Mouse (Mus musculus) heart, adult 11 months (tissue): ENCODE measurements around the gene Slc9b1.

Source experiments
- DNase-seq: peaks from one replicate; pipeline ENCODE4 v3.0.0; 2022

Gene Slc9b1

DNA sequence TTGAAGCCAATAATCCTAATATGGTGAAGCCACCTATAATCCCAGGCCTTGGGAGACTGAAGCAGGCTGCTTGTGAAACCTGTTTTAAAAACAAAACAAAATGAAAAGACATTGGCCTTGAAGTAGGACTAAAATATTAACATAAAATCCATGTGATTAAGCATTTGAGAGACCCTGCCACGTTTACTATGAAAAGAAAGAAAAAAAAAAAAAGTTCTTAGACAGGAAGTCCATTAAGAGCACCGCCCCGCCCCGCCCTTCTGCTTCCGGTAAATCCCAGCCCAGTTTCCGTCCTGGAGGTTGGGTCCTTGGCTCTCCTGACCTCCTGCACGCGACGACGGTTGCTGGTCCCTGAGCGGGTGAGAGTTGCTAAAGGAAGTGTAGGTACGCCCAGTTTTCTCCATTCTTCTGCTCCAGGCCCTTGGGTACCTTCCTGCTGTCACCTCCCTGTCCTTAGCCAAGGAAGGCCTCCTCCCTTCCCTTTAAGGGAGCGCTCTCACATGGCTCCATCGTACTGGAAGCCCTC lies at the start of gene Slc9b1:
Slc9b1 (plus strand) TSS at position 291 of the 526 bp plus-strand sequence.
- DNase-seq, result peak; percentile 87

DNA sequence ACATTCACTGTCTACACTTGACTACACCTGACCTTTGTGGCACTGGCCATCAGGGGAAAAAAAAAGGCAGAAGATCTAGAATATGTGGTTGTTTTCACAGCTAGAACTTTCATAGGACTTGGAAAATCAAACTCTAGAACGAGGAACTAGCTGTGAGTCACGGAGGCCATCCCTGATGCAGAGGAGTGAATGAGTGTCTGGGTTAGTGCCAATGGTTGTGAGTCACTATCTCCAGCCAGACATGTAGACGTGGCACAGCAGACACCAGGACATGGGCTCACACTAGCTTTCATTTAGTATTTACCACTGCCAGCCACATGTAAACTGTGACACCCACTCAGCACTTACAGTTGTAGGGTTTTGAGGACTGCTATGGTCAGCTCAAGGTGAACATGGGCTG lies 49.3 kb upstream of the Slc9b1 start:
- DNase-seq, result peak; percentile 89

DNA sequence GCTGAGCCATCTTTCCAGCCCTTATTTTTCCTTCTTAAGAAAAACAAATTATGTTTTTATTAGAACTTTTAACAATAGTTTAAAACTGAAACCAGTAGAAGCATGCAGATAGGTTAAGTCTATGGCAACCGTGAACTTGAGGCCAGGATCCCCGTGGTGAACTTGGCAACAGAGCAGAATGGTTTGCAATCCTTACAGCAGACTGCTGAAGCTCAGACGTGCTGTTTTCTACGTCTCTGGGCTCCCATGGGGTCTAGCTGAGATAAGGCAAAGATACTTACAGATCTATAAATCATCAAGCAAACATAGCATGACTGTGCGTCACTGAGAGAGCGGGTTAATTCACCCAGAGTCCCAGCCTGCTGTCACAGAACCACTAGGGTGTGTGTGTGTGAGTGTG lies 47.7 kb upstream of the Slc9b1 start:
- peak; percentile 50 for DNase-seq

- DNase-seq, result peak; percentile 39
Measured at GRCm38 (mm10) chr3:135304060-135304459, 43.8 kb upstream of the Slc9b1 start.

DNA sequence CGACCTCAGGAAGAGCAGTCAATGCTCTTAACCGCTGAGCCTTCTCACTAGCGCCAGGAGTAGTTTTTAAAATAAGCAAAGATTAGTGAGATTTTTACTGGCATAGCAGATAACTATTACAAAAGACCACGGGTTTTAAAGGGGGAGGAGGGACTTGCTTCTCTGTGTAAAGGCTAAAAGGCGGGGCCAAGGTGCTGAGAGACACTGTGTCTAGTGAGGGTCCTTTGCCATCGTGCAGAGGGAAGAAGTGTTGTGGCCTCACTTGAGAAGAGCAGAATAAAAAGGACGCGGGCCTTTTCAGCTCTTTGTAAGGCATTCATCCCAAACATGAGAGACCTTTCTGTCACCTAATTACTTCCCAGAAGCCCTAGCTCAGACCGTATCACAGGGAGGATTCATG lies 43.3 kb upstream of the Slc9b1 start:
- DNase-seq, result peak; percentile 21

- peak; percentile 86 for DNase-seq
Measured at GRCm38 (mm10) chr3:135307411-135308259, 40.2 kb upstream of the Slc9b1 start, which contains the start of gene Slc9b2. Slc9b2 (plus strand) TSS chr3:135307700.

- DNase-seq, result peak; percentile 28
Measured at GRCm38 (mm10) chr3:135312916-135313491, 34.8 kb upstream of the Slc9b1 start.

GRCm38 (mm10) chr3:135313727-135314126 lies 34.1 kb upstream of the Slc9b1 start:
- peak; percentile 30 for DNase-seq

DNA sequence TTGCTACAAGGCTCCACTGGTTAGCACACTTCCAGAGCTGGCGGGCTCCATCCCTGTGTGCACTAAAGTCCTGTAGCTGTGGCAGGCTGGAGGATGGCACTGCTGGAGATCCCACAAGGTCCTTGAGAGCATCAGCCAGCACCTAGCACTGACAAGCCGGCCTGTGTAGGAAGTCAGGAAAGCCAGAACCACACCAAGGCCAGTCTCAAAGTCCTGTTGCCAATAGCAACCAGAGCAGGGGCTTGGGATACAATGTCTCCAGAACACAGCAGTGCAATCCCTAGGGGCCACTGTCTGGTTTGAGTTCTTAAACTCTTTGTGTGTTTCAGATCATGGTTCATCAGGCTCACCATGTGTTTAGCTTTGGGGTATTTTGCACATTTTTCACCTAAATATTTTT lies 33.0 kb upstream of the Slc9b1 start:
- DNase-seq, result peak; percentile 76

DNA sequence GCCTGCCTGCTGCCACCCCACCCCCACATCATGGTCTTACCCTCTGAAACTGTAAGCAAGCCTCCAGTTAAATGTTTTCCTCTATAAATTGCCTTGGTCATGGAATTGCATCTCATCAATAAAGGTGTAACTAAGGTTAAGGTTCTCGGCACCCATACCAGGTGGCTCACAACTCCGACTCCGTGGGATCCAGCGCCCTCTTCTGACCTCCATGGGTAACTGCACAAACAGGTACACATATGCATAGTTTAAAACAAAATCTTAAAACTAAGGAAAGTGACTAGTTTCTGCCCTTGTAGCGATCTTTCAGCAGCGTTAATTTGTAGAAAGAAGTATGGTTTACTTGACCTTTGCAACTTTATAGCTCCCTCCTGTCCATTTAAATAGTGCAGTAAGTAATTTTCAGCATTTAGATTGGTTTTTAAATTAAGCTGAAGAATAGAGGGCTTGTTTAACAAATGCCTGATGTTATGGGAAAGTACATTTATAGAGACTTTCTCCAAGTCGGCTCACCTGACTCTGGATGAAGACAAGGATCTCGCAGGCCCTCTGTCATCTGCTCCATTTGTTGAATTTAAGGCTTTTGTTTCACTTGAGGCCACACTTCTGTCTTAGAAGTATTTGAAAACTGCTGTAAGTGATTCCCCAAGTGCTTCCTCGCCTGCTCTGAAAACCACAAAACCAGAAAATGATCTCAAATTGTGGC lies 32.0 kb upstream of the Slc9b1 start:
- DNase-seq, result peak; percentile 45

DNA sequence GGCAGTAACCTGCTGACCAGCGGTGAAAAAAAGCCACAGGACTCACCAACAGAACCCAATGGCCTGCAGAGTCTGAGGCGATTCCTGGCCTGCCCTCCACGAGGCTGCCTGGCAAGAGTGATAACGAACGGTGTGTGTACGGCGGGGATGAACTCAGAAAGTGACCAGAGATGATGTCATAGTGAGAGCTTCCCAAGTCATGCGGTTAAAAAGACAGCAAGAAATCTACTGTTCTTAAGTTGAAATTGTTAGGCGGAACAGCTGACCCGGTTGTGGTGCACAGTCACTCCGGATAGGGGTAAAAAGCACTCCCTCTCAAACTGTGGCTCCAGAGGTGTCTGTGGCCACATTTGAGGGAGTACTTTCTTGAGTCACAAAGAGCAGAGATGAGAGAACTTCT lies 29.5 kb upstream of the Slc9b1 start:
- peak; percentile 36 for DNase-seq

DNA sequence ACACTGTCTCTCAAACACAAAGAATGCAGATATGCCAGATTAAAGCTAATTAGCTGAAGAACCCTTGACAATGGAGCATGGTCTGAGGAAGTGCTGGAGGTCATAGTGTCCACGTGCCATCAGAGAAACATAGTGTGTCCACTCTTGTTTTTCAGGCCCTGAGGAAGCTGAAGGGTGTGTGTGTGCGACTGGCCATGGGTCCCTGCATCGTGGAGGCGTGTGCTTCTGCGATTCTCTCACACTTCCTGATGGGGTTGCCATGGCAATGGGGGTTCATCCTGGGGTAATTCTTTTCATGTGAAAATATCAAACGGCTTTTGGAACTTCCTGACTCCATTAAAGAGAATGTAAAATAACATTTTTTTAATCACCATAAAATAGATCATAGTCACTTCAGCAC lies 23.5 kb upstream of the Slc9b1 start:
- peak; percentile 13 for DNase-seq

DNA sequence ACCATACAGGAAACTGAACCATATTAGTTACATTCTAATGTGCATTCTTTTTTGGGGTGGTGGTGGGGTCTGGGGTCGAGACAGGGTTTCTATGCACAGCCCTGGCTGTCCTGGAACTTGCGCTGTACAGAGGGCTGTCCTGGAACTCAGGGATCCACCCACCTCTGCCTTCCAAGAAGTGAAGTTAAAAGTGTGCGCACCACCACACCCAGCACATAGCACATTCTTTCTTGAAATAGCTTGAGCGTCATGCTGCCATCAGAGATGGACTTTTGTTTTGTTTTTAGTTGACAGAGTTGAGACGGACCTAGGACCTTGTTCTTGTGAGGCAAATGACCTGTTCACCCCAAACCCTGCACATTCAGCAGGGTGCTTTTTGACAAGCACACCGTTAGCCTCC lies 20.7 kb upstream of the Slc9b1 start:
- DNase-seq, result no peak

DNA sequence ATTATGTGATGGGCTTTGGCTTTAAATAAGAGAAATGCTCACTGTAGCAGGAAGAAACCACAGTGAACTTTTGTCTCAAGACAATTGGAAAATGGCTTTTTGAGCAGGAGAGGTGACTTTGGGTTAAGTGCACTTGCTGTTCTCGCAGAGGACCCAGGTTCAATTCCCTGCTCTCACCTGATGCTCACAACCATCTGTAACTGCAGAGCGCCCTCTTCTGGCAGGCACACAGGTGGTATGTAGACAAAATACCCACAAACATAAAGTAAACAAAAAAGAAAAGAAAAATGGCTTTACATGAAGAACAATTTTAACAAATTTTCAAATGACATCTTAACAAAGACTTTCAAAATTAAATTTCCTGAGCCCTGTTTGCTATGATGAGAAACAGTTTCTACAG lies 20.2 kb upstream of the Slc9b1 start:
- DNase-seq, result no peak

DNA sequence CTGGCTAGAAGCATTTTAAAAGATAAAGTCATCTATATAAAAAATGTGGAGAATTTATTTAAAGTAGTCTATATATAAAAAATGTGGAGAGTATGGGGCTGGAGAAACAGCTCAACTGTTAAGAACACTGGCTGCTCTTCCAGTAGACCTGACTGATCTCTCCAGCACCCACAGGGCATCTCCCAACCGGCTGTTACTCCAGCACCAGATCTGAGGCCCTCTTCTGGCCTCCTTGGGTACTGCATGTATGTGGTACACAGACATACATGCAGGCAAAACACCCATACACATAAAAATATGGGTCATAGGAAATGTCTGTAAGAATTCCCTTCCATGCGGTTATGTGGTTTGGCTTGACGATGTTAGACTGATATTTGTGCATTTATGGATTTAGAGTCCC lies 19.3 kb upstream of the Slc9b1 start:
- DNase-seq, result peak; percentile 83

DNA sequence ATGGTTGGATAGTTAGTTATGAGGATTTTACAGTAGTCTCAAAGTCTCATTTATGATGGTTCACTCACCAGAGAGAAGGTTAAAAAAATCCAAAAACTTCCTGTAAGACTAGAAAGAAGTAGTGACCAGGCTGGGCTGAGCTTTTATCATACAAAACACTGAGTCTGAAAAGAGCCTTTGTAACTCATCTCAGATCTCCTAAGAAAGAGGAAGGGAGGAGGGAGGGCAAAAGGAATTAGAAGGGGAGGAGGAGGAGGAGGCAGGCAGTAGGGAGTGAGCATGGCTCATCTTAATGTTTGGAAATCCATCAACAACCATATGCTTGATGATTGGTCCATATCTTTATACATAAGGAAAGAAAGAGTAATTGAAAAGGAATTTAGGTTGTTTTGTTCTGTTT lies 15.1 kb upstream of the Slc9b1 start:
- peak; percentile 28 for DNase-seq

DNA sequence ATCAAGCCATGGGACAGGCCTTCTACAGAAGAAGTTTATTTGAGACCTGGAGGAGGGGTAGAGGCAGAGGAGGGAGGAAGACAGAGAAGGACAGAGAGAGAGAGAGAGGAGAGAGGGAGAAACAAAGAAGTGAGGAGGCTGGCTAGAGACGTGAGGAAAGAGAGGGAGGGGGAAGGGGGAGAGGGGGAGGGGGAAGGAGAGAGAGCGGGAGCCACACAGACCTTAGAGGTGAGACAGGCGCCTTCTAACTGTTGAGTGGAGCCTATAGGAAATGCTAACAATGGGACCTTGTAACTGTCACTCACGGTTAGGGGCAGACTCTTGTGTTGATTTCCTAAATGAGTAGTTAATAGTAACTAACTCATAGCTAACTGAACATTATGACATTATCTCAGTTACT lies 14.1 kb upstream of the Slc9b1 start:
- no peak for DNase-seq

DNA sequence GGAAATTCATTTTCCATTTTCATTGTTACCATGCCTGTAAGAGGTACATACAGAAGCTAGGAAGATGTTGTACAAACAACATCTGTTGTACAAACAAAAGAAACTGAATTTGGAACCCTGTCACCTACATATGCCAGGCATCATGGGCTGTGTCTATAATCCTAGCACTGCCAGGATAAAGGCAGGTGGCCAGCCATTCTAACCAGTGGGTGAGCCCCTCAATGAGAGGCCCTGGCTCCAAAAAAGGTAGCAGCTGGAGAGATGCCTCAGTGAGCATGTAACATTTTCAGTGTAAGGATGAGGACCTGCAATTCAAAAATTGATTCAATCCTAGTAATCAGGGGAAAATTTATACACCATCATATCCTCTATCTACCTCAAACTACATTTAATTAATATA lies 1.2 kb downstream of the Slc9b1 start:
- DNase-seq, result no peak

GRCm38 (mm10) chr3:135351857-135352256 lies 4.0 kb downstream of the Slc9b1 start:
- peak; percentile 54 for DNase-seq

GRCm38 (mm10) chr3:135357394-135357793 lies 9.6 kb downstream of the Slc9b1 start:
- DNase-seq, result no peak

GRCm38 (mm10) chr3:135375836-135376235 lies 28.0 kb downstream of the Slc9b1 start:
- no peak for DNase-seq

DNA sequence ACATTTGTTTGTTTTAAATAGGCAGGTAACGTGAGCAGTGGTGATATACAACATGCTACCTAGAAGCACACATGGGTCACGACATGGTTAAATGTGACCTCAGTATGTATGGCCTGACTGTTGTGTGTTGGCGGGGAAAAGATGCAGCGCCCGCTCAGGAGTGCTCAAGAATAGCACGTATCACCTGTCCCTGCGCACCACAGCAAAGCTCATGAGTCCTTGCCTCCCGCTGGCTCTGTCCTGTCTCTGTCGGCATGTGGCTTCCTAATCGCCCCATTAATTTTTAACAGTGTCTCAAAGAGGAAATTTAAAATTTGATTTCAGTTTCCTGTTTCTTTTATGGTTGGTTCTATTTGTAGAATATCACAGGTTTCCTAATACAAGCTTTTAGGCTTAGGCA lies 29.6 kb downstream of the Slc9b1 start:
- no peak for DNase-seq

- DNase-seq, result no peak
Measured at GRCm38 (mm10) chr3:135379868-135380267, 32.0 kb downstream of the Slc9b1 start.

- DNase-seq, result peak; percentile 75
Measured at GRCm38 (mm10) chr3:135393186-135393585, 45.4 kb downstream of the Slc9b1 start.
